Mouse (Mus musculus) liver, embryonic 12.5 days (tissue): ENCODE results near the gene Spata13. TPM values are rescaled to one million over a fixed set of nuclear protein-coding genes. Genes with fewer than 3 reads are reported as not detected.

Experiments used
- ATAC-seq: fragments of 200-750 bp; cut with Nextera tagmentation; 2 replicates; pipeline ENCODE4 v1.8.0; 2017; ENCODE audit warnings: moderate number of reproducible peaks, mild to moderate bottlenecking, moderate library complexity
- H3K27ac ChIP-seq: fragments of 300-500 bp; sonication (generic); 2 replicates; pipeline ENCODE4 v1.5.1; 2016; ENCODE audit warnings: mild to moderate bottlenecking
- H3K27me3 ChIP-seq: fragments of 300-500 bp; sonication (generic); replicated peaks from 2 replicates; pipeline ENCODE4 v1.6.1; 2016; ENCODE audit warnings: mild to moderate bottlenecking, moderate library complexity
- H3K36me3 ChIP-seq: fragments of 300-500 bp; sonication (generic); 2 replicates; pipeline ENCODE4 v1.6.1; 2016; ENCODE audit warnings: mild to moderate bottlenecking, moderate library complexity
- H3K4me1 ChIP-seq: fragments of 300-500 bp; sonication (generic); 2 replicates; pipeline ENCODE4 v1.6.1; 2016
- H3K4me2 ChIP-seq: fragments of 300-500 bp; sonication (generic); 2 replicates; pipeline ENCODE4 v1.6.1; 2016; ENCODE audit warnings: mild to moderate bottlenecking, moderate library complexity
- H3K4me3 ChIP-seq: fragments of 300-500 bp; sonication (generic); 2 replicates; pipeline ENCODE4 v1.5.1; 2016; ENCODE audit warnings: mild to moderate bottlenecking, moderate library complexity
- H3K9ac ChIP-seq: fragments of 300-500 bp; sonication (generic); 2 replicates; pipeline ENCODE4 v1.6.1; 2016; ENCODE audit warnings: mild to moderate bottlenecking, moderate library complexity
- H3K9me3 ChIP-seq: fragments of 300-500 bp; sonication (generic); replicated peaks from 2 replicates; pipeline ENCODE4 v1.6.1; 2016; ENCODE audit warnings: mild to moderate bottlenecking, moderate library complexity
- WGBS: fragments of 180-500 bp; shearing (Covaris S2); methylation state at CpG from one replicate; pipeline ENCODE4 v1.1.7; 2016; ENCODE audit not compliant: insufficient replicate concordance; 5-methylcytosine and 5-hydroxymethylcytosine counted together
- polyA plus RNA-seq: library from polyadenylated mRNA; unstranded; fragments of >200 nt; fragmentation: Nextera tagmentation; extraction: Ambion mirVana; gene quantifications from 2 replicates; pipeline ENCODE4 v1.2.1, GENCODE M21; 2016

Spata13 gene
- polyA plus RNA-seq, 1 experiment from 2014 or later = 20.6 TPM

DNA sequence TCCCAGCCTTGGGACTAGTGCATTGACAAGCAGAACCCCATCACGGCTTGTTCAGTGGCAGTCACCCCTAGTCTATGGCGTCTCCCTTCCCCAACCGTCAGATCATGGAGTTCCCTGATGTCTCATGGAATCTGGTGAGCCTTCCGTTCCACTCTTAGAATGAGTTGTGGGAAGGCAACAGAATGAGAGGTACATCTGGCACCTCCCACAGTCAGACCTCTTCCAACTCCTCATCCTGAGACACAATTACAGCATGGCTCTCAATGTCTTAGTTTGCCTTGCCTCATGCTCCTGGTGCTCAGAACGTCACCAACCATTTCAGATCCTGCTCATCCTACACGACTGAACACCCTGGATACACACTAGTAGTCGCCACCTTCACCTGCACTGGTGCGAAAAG lies 142.7 kb downstream of the Spata13 start:
- no peak overlapping the region for H3K27ac ChIP-seq
- H3K36me3 ChIP-seq = no peaks in the 10 kb centered on the region
- no peak overlapping the region for H3K4me2 ChIP-seq
- H3K4me1 ChIP-seq = 0 out of 2 replicates have a peak, but pooled peaks cover 4% of the 10 kb centered on the region
- H3K4me3 ChIP-seq = no peak overlapping the region
- no peak for ATAC-seq
- WGBS = 69% methylated on average over 8 of the region's 8 CpGs
- H3K9ac ChIP-seq = no peak overlapping the region
- H3K9me3 ChIP-seq = no peaks in the 10 kb centered on the region
- 0 out of 2 replicates have a peak, but pooled peaks cover 6% of the 10 kb centered on the region for H3K27me3 ChIP-seq

DNA sequence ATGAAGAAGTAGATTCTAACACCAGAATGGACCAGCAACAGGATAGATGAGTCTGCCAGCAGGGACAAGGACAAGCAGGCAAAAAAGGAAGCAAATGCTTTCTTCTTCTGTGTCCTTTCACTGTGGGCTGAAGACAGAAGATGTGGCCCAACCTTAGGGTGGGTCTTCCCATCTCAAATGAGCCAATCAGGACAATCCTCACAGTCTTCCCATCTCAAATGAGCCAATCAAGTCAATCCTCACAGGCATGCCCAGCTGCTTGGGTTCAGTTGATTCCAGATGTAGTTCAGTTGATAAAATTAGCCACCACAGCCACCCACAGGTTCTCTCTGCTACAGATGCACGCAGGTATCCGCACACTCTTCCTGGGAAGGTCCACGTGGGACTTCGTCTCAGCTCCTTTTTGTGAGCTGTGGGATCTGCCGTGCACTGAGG lies 143.7 kb downstream of the Spata13 start:
- H3K36me3 ChIP-seq = no peaks in the 10 kb centered on the region
- H3K4me2 ChIP-seq = no peak overlapping the region
- peaks cover 9% of the 10 kb centered on the region; the same call in 1 of the 2 replicates for H3K4me1 ChIP-seq
- no peaks in the 10 kb centered on the region for H3K9me3 ChIP-seq
- H3K4me3 ChIP-seq = no peak overlapping the region
- H3K27me3 ChIP-seq = peaks cover 6% of the 10 kb centered on the region; the same call in 1 of the 2 replicates
- no peak overlapping the region for H3K9ac ChIP-seq
- WGBS = 68% methylated on average over 5 of the region's 5 CpGs
- ATAC-seq = peak; percentile 71; the same call in 1 of the 2 replicates
- H3K27ac ChIP-seq = no peak overlapping the region

DNA sequence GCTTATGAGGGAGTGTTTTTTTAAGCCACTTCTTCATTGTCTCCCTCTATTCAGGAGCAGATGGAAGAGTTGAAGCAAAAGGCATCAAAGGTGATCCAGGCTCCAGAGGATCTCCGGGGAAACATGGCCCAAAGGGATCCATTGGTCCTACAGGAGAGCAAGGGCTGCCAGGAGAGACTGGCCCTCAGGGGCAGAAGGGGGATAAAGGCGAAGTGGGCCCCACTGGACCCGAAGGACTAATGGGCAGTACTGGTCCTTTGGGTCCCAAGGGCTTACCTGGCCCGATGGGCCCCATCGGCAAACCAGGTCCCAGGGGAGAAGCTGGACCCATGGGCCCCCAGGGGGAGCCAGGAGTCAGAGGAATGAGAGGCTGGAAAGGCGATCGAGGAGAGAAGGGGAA lies 145.4 kb downstream of the Spata13 start:
- no peak for ATAC-seq
- no peaks in the 10 kb centered on the region for H3K36me3 ChIP-seq
- no peaks in the 10 kb centered on the region for H3K9me3 ChIP-seq
- no peak overlapping the region for H3K9ac ChIP-seq
- peaks cover 9% of the 10 kb centered on the region; the same call in 1 of the 2 replicates for H3K4me1 ChIP-seq
- peaks cover 12% of the 10 kb centered on the region; the same call in 1 of the 2 replicates for H3K27me3 ChIP-seq
- H3K27ac ChIP-seq = no peak overlapping the region
- no peak overlapping the region for H3K4me3 ChIP-seq
- 69% methylated on average over 7 of the region's 7 CpGs for WGBS
- no peak overlapping the region for H3K4me2 ChIP-seq

DNA sequence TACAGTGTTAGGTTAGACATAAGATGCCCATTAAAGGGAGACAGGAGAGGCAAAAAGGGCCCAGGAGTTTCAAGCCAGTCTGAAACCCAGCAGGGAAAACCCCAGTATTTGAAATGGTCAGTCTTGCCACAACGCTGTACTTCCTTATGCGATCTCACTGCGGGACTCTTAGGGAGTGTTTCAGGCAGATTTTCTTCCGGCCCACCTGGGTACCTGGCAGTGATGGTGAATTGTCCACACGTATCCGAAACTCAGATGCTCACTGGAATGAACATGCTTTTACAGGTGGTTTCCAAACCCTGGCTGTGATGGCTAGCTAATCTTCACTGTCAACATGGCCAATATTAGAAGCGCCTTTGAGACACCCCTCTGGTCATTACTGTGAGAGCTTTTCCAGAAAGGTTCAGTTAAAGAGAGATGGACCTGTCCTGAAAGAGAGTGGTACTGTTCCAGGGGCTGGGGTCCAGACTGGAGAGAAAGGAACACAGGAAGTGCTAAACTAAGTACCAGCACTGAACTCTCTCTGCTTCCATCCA lies 148.4 kb downstream of the Spata13 start:
- Histone ChIP-seq H3K27ac (no peak overlapping the region), H3K9ac (no peak overlapping the region), H3K4me1 (peaks cover 20% of the 10 kb centered on the region; the same call in 1 of the 2 replicates), H3K4me2 (no peak overlapping the region), H3K27me3 (peaks cover 12% of the 10 kb centered on the region; the same call in 1 of the 2 replicates), H3K4me3 (no peak overlapping the region), H3K9me3 (no peaks in the 10 kb centered on the region), H3K36me3 (no peaks in the 10 kb centered on the region)
- no peak for ATAC-seq
- 44% methylated on average over 7 of the region's 7 CpGs for WGBS

DNA sequence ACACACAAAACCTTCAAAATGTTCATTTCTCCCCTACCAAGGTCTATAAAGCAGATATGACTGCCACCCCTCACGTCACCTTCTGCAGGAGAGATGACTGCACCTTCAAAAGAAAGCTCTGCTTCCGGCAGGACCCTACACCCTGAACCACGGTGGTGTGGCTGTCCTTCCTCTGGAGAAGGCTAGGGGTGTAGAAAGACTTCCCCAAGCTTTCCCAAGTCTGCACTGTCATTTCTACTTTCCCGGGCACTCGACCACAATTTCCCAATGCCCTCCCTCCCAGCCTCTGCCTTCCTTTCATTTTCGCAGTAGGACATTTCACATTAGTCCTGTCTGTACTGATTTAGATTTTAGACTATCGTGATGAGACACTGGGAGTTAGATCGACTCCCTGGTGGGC lies 149.4 kb downstream of the Spata13 start:
- Histone ChIP-seq H3K4me1 (peaks cover 16% of the 10 kb centered on the region; the same call in 1 of the 2 replicates), H3K27me3 (peaks cover 12% of the 10 kb centered on the region; the same call in 1 of the 2 replicates), H3K9me3 (no peaks in the 10 kb centered on the region), H3K4me3 (no peak overlapping the region), H3K36me3 (peaks cover 9% of the 10 kb centered on the region; the same call in 1 of the 2 replicates), H3K4me2 (peak overlapping the region; percentile 45), H3K27ac (no peak overlapping the region), H3K9ac (no peak overlapping the region)
- WGBS = 23% methylated on average over 8 of the region's 8 CpGs
- ATAC-seq = no peak

DNA sequence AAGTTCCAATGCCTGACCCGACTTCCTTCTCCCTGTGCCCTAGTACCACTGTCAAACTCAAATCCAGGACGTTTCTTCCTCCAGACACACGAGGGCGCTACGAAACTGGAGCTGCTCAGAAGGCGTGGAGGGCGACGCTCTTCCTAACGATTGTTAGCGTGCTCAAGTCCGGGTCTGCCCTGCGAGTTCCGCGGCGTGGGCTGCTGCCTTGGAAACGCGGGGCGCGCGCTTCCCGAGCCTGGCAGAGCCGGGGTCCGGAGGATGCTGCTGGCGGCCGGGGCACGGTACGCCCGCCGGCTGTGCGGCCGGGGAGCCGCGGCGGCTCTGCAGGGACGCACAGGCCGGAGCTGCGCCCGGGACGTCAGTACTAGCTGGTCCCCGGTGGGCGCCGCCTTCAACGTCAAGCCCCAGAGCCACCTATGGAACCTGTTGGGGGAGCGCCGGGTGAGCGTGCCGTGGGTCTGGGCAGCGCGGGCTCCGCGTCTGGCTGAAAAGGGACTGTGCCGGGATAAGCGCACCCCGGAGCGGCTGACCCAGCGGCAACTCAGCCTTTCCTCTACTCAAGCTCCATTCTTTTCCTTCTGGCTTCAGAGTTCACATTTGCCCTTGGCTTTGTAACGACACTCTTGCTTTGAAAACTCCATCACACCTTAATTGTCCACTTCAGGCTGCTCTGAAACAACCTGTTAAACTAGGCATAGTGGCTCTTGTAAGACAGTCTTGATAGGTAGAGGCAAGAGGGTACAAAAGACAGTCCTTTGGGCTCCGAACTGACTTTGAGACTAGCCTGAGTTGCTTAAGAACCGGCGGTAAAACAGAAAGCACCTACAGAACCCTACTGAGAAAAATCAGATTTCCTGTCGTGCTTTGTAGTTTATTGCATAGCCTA lies 150.9 kb downstream of the Spata13 start, which contains the start of gene Mipep:
Mipep (plus strand) TSS at position 147 of the 889 bp plus-strand sequence.
- Histone ChIP-seq H3K36me3 (peaks cover 22% of the 10 kb centered on the region; the same call in 1 of the 2 replicates), H3K4me3 (peak within 1 kb of the TSS; percentile 78), H3K27me3 (peaks cover 12% of the 10 kb centered on the region; the same call in 1 of the 2 replicates), H3K9ac (peak within 1 kb of the TSS; percentile 77), H3K4me2 (peak within 1 kb of the TSS; percentile 82), H3K9me3 (no peaks in the 10 kb centered on the region), H3K4me1 (peaks cover 16% of the 10 kb centered on the region; the same call in 1 of the 2 replicates), H3K27ac (peak within 1 kb of the TSS; percentile 55; the same call in 1 of the 2 replicates)
- ATAC-seq = peak; percentile 86
- under 1% methylated on average over 61 of the region's 61 CpGs for WGBS

DNA sequence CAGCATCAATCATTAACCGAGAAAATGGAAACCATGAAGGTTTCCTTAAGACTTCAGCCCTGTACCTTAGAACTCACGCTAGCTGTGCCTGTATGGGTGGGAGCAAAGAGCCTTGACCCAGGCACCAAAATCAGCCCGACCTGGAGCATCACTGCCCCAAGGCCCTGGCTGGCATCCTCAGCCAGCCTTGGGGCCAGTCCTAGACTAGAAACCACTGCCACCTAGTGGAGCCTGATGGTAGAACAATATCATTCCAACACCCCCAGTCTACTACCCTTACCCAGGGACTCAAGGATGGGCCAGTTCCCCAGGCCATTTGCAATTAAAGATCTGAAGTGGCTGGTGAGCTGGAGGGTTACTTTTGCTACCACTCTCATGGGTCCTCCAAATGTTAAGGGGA lies 156.3 kb downstream of the Spata13 start:
- Histone ChIP-seq H3K9ac (no peak overlapping the region), H3K4me1 (peaks cover 7% of the 10 kb centered on the region; the same call in 1 of the 2 replicates), H3K27me3 (no peaks in the 10 kb centered on the region), H3K36me3 (peaks cover 52% of the 10 kb centered on the region), H3K4me2 (no peak overlapping the region), H3K27ac (no peak overlapping the region), H3K4me3 (no peak overlapping the region), H3K9me3 (no peaks in the 10 kb centered on the region)
- peak; percentile 47; the same call in 1 of the 2 replicates for ATAC-seq
- 41% methylated on average over 3 of the region's 3 CpGs for WGBS

DNA sequence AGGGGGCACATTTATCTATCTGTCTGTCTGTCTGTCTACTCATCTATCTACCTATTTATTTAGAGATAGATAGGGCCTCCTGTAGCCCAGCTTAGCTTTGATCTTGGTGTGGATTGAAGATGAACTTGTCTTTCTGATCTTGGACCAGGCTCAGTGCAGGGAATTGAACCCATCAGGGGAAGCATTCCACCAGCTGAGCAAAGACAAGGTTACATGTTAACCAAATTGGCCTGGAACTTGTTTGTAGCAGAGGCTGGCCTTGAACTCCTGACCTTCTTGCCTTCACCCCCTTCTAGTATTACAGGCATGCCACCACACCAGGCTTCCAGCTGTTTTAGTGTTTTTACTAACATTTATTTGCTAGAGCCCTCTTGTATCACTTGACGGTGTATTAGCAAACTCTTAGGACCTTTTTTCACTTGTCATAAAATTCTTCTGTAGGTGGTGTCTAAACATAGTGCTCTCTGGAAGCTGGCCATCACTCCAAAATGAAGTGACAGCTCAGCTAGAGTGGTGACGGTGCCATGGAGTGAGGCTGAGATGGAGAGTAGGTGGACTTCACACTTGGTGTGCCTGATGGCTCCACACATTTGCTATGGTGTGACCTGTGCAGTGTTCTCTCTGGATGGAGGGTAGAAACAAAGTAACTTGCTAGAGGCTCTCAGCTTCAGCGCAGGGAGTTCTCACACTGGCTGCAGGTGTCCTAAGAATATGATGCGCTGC lies 163.0 kb downstream of the Spata13 start:
- peaks cover 49% of the 10 kb centered on the region for H3K36me3 ChIP-seq
- ATAC-seq = no peak
- WGBS = 76% methylated on average over 4 of the region's 4 CpGs

DNA sequence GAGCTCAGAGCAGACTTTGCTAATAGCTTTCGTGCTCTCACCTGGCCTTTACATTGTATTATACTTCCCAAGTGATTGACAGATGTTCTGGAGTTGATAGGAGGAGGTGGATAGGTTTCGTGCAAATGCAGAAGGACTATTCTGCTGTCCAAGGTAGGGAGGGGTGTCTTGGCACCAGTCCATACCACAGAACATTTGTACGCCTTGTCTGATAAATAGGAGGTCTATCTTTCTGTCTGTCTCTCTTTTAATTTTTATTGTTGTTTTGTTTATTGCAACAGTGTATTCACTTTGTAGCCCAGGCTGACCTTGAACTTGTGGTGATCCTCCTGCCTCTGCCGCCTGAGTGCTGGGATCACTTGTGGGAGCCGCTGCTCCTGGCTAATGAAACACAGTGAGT lies 163.8 kb downstream of the Spata13 start:
- Histone ChIP-seq H3K4me3 (no peak overlapping the region), H3K4me1 (no peaks in the 10 kb centered on the region), H3K9ac (no peak overlapping the region), H3K27ac (no peak overlapping the region), H3K27me3 (no peaks in the 10 kb centered on the region), H3K9me3 (no peaks in the 10 kb centered on the region), H3K36me3 (peaks cover 46% of the 10 kb centered on the region), H3K4me2 (no peak overlapping the region)
- no peak for ATAC-seq
- WGBS = 74% methylated on average over 5 of the region's 5 CpGs

More for the DNA sequence above, 163.0 kb downstream of the Spata13 start:
- Histone ChIP-seq H3K27me3 (no peaks in the 10 kb centered on the region), H3K4me2 (no peak overlapping the region), H3K9ac (no peak overlapping the region), H3K4me1 (no peaks in the 10 kb centered on the region), H3K27ac (no peak overlapping the region), H3K4me3 (no peak overlapping the region), H3K9me3 (no peaks in the 10 kb centered on the region)

DNA sequence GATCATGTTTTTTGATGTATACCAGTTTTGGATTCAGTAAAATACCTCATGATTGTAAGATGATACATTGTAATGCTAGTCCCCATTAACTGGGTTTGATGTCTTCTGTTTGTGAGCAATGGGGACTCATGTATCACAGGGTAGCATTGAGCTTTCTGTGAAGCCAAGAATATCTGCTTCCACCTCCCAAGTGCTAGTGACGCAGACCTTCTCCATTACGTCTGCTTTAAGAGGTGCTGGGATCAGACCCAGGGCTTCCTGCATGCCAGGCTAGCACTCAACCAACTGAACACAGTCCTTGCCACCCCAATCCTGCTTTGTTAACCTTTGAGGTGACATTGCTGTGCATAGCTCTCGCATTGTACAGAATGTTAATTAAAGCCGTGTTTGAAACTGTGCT lies 164.9 kb downstream of the Spata13 start:
- 87% methylated on average over 4 of the region's 4 CpGs for WGBS
- Histone ChIP-seq H3K36me3 (peaks cover 57% of the 10 kb centered on the region), H3K27me3 (no peaks in the 10 kb centered on the region), H3K4me3 (no peak overlapping the region), H3K4me2 (no peak overlapping the region), H3K9me3 (no peaks in the 10 kb centered on the region), H3K9ac (no peak overlapping the region), H3K27ac (no peak overlapping the region), H3K4me1 (no peaks in the 10 kb centered on the region)
- no peak for ATAC-seq

DNA sequence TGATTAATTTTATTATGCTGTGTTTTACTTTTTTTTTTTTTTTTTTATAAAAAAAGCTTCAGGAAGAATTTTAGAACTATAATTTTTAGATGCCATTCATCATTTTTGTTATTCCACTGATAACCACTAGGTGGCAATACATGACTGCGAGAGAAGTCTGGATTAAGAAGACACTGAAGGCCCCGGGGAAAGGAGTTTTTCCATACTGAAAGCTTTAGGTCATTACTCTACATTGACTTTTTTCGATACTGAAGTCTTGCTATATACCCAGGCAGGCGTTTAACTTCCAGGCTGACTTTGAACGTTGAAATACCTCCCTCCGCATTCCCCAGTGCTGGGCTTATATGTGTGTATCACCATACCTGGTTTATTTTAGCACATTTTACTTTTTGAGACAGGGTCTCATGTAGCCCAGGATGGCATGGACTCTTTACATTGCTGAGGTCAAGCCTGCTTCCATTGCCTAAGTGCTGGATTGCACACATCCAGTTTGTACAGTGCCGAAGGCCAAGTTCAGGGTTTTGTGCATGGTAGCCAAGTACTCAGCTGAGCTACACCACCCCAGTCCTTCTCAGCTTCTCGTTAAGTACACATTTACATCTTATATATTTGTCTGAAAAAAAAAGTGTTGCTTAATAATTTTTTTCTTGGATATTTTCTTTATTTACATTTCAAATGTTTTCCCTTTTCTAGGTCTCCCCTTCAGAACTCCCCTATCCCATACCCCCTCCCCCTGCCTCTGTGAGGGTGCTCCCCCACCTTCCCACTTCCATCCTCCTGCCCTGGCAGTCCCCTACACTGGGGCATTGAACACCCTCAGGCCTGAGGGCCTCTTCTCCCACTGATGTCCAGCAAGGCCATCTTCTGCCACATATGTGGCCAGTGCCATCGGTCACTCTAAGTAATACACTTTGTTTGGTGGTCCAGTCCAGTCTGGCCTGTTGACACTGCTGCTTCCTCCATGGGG lies 166.2 kb downstream of the Spata13 start:
- WGBS = 49% methylated on average over 9 of the region's 9 CpGs
- H3K9ac ChIP-seq = no peak overlapping the region
- ATAC-seq = no peak

More for the DNA sequence above, 166.2 kb downstream of the Spata13 start:
- H3K36me3 ChIP-seq = peaks cover 63% of the 10 kb centered on the region
- H3K27me3 ChIP-seq = no peaks in the 10 kb centered on the region
- H3K27ac ChIP-seq = no peak overlapping the region
- no peaks in the 10 kb centered on the region for H3K9me3 ChIP-seq
- no peaks in the 10 kb centered on the region for H3K4me1 ChIP-seq
- H3K4me3 ChIP-seq = no peak overlapping the region
- no peak overlapping the region for H3K4me2 ChIP-seq
